Mouse (Mus musculus) c-Kit-positive CD71-positive TER-119-positive erythroid progenitor cells, embryonic 14.5 days (primary cell): ENCODE measurements around the gene Ripor2.

Experiments used
- DNase-seq: peaks from one replicate; pipeline ENCODE4 v3.0.0-alpha.2; 2013; ENCODE audit warnings: low spot score

Ripor2 gene

DNA sequence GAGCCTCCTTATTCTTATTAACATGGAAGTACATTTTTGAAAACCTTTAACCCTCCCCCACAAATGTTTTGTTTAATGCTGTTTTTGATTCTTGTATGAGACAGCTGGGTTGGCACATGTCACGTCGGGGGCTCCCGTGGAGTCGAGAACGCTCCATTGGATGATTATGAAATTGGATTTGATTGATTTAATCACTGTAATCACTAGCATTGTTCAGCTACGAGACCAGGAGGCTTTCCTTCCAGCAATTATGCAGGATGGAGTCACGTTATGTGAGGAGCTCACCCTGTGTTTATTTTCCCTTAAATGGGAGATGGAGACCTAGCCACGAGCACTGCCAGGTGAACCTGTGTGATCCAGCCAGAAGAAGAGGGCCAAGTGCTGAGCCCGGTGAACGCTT, at the start of gene Ripor2:
Gene Ripor2, plus strand, starts transcription at position 357 of the 400 bp plus-strand sequence.
- no peak for DNase-seq

DNA sequence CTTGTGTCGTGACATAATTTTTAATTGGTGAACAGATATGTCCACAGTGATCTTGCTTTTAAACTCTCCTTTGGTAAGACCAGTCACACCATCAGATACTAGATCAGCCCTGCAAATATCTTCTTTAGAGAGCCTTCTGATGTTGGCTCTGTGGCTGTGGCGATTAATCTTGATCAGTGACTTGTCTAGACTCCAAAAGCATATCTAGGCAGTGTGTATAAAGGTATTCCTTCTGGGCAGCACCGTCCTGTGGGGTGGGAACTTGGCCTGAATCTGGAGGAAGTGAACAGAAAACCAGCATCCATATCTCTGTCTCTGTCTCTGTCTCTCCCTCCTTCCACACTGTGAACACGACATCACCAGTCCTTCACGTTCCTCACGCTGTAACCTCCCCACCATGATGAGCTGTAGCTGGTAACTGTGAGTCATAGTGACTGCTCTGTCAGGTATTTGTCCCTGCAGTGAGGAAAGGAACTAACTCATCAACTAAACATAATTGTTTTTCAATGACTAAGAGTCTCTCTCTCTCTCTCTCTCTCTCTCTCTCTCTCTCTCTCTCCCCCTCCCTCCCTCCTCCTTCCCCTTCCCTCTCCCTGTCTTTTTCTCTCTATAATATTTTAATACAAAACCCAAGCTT, 45.3 kb upstream of the Ripor2 start:
- no peak for DNase-seq

DNA sequence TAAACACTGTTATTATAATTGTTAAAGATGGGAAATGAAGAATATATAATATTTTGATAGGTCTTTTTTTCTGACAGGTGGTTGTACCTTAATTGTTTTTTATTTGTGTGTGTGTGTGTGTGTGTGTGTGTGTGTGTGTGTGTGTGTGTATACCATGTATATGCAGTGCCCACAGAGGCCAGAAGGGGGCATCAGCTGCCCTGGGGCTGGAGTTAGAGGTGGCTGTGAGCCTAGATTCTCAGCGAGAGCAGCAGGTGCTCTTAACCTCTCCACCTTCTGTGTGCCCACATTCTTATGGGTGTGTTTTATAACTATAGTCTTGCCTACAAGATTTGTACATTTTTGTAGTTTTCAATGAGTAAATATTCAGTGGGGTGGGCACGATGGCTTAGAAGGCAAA, 44.0 kb upstream of the Ripor2 start:
- DNase-seq, result no peak

DNA sequence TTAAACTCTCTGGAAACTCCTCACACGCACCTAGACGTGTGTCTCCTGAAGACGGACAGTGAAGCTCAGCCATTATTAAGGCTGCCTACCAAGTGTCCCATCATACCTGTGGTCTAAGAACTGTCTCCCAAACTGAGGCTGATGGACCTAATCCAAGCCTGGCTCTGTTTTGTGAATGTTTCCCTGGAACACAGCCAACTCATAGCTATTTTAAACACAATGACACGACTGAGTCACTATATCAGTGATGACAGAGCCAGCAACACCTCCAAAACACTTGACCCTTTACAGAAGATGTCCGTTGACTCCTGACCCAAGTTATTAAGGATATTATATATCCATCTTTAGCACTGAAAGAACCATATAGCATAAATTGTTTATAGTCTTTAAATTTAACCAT, 43.0 kb upstream of the Ripor2 start:
- no peak for DNase-seq

DNA sequence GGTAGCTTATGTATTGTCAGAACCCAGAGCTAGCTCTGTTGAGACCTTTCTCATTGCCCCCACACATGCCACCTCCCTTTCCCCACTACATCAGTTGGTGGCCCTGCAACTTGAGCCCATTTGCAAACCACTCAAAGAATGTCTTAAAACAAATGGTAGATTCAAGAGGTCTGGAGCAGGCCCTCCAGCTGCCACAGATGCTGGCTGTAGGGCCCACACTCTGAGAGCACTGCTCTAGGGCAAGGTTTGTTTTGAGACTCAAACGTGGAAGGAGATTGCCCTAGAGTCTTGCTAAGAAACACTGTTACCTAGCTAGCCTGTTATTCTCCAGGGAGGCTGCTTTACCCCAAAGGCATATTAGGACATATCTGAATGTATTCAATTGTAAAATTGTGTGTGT, 36.3 kb upstream of the Ripor2 start:
- DNase-seq, result no peak

GRCm38 (mm10) chr13:24546801-24547459, 35.1 kb upstream of the Ripor2 start:
- DNase-seq, result no peak

DNA sequence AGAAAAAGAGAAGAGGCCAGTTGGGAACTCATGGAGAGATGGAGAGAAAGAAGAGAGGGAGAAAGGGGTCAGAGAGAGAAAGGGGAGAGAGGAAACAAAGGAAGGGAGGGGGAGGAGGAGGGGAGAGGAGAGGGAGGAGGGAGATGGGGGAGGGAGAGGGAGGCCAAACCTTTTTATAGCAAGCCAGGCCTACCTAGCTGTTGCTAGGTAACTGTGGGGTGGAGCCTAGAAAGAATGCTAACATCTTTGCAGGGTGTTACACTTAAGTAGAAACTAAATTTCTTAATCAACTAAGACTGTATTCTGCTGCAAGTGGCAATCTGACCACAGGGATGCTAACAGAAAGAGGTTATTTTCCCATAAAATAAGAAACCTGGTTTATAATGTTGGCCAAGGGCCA, 33.1 kb upstream of the Ripor2 start:
- peak; percentile 24 for DNase-seq

DNA sequence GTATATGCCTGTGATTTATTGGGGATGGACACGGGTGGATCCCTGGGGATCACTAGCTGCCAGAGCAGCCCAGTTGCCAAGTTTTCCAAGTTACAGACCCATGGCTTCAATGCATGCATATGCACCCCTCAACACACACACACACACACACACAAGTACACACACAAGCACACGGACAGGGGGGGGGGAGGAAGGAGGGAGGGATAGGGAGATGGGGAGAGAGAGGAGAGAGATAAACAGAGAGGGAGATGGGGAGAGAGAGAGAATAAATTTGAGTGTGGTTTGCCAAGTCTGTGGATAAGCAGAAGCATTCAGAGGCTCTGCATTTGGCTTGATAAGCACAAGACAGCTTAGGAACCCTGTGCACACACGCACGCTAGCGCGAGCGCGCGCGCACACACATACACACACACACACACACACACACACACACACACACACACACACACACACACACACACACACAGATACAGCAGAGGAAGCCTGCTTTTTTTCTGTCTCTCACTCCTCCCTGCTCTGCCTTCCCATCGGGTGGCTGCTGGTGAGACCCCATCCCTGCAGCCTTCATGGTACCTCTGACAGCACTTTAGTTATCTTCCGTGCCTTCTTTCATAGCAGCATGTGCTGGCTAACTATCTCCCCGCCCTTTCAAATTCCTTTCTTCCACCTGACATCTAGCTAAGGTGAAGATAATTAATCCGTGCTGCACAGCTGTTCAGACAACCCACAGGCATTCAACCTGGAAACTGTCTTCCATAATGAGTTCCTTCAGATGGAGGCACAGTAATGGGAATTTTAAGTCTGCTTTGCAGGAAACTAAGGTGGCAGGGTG, 30.7 kb upstream of the Ripor2 start:
- DNase-seq, result peak; percentile 78

DNA sequence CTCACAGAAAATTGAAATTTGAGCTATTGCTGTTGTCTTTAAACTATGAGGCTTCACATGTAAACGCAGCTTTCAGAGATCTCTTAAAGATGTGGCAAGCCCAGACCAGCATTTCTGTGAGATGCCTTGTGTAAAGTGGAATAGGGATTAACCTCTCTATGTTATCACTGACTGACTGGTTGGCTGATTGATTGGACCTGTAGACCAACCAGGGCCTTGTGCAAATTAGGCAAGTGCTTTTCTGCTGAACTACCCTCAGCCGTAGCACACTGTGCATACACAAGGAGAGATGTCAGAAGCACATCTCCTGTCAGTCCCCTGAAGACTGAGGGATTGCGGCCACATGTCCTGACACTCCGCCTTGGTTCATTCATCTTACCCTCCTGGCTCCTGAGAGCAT, 29.9 kb upstream of the Ripor2 start:
- peak; percentile 19 for DNase-seq

DNA sequence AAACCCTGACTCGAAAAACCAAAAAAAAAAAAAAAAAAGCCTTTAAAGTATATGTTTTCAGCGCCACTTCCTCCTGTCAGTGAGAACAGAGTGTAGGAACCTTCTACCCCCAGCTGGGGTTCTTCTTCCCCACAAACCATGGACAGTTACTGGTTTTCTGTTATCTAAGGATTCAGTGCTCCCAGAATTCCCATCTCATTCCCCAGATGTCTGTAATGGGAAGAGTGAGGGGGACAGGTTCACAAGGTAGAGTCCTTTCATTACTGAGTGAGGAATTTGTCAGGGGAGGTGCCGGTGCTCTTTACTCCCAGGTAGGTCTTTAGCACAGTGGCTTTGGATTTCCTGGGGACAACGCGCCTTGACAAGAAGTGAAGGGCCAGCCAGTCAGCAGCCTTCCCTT, 20.6 kb upstream of the Ripor2 start:
- DNase-seq, result no peak

GRCm38 (mm10) chr13:24564706-24565105, 17.3 kb upstream of the Ripor2 start:
- no peak for DNase-seq

GRCm38 (mm10) chr13:24565230-24565949, 16.6 kb upstream of the Ripor2 start:
- no peak for DNase-seq

DNA sequence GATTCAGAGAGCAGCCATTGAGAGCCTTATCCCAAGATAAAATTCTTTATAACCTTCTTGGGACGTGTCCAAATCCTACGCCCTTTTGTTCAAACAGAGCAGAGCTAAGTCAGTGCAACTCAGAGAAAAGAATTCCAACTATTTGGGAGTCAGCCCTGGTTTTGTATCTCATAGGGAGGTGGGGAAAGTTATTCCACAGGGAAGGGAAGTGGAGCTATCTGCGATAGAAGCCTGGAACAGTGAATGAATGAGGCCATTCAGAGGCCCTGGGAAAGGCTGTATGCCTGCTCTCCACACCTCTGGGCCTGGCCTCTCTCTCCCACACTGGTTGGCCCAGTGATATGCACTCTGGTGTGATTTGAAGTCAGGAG, 16.1 kb upstream of the Ripor2 start:
- DNase-seq, result no peak

GRCm38 (mm10) chr13:24567176-24567811, 14.7 kb upstream of the Ripor2 start:
- no peak for DNase-seq

DNA sequence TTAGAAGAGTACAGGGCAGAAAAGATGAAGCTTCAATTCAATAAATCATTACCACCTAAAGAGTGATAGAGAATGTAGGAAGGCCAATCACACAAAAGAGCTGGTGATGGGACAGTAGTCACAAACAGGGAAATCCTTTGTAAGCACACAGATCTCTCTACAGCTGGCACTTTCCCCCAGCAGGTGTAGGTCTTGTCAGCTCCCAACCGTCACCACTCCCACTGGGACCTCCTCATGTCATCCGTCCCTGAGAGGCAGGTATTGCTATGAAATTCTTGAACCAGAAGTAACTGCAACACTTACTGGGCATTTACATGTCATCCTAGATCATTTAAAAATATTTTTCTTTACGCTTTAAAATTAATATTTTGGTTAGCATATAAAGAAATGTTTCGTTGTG, 12.9 kb upstream of the Ripor2 start:
- DNase-seq, result no peak

- no peak for DNase-seq
These were observed 11.3 kb upstream of the Ripor2 start for GRCm38 (mm10) chr13:24570716-24571115.

- no peak for DNase-seq
These were observed 10.1 kb upstream of the Ripor2 start for GRCm38 (mm10) chr13:24571906-24572305.

GRCm38 (mm10) chr13:24575126-24575525, 6.9 kb upstream of the Ripor2 start:
- DNase-seq, result no peak

GRCm38 (mm10) chr13:24576338-24577119, 5.5 kb upstream of the Ripor2 start:
- DNase-seq, result peak; percentile 79

- DNase-seq, result no peak
These were observed 3.7 kb upstream of the Ripor2 start for GRCm38 (mm10) chr13:24578317-24578716.

- peak; percentile 41 for DNase-seq
These were observed 1.2 kb upstream of the Ripor2 start for GRCm38 (mm10) chr13:24580759-24581158.
